Mouse (Mus musculus) midbrain, embryonic 15.5 days (tissue): ENCODE data around the gene Yif1a. TPM values are rescaled to one million over a fixed set of nuclear protein-coding genes. Genes with fewer than 3 reads are reported as not detected.

Experiments used
- ATAC-seq: fragments of 200-750 bp; cut with Nextera tagmentation; replicated peaks from 2 replicates; pipeline ENCODE4 v1.8.0; 2017; ENCODE audit warnings: moderate TSS enrichment
- H3K27ac ChIP-seq: fragments of 300-500 bp; sonication (generic); 2 replicates; pipeline ENCODE4 v1.5.1; 2015; ENCODE audit warnings: mild to moderate bottlenecking, inconsistent platforms
- H3K27me3 ChIP-seq: fragments of 300-500 bp; sonication (generic); replicated peaks from 2 replicates; pipeline ENCODE4 v1.6.1; 2015; ENCODE audit warnings: inconsistent platforms
- H3K36me3 ChIP-seq: fragments of 300-500 bp; sonication (generic); replicated peaks from 2 replicates; pipeline ENCODE4 v1.6.1; 2015; ENCODE audit warnings: inconsistent platforms
- H3K4me1 ChIP-seq: fragments of 300-500 bp; sonication (generic); 2 replicates; pipeline ENCODE4 v1.6.1; 2015; ENCODE audit warnings: inconsistent platforms
- H3K4me2 ChIP-seq: fragments of 300-500 bp; sonication (generic); 2 replicates; pipeline ENCODE4 v1.6.1; 2015; ENCODE audit warnings: inconsistent platforms, mild to moderate bottlenecking, moderate library complexity
- H3K4me3 ChIP-seq: fragments of 300-500 bp; sonication (generic); 2 replicates; pipeline ENCODE4 v1.5.1; 2015; ENCODE audit warnings: mild to moderate bottlenecking, inconsistent platforms
- H3K9ac ChIP-seq: fragments of 300-500 bp; sonication (generic); 2 replicates; pipeline ENCODE4 v1.6.1; 2015; ENCODE audit warnings: mild to moderate bottlenecking, inconsistent platforms
- H3K9me3 ChIP-seq: fragments of 300-500 bp; sonication (generic); 2 replicates; pipeline ENCODE4 v1.6.1; 2016; ENCODE audit warnings: inconsistent platforms
- WGBS: fragments of 180-500 bp; shearing (Covaris S2); methylation state at CpG from one replicate; pipeline ENCODE4 v1.1.7; 2015; ENCODE audit warnings: mixed read lengths; 5-methylcytosine and 5-hydroxymethylcytosine counted together
- polyA plus RNA-seq: library from polyadenylated mRNA; unstranded; fragments of >200 nt; fragmentation: Nextera tagmentation; extraction: Ambion mirVana; gene quantifications from 2 replicates; pipeline ENCODE4 v1.2.1, GENCODE M21; 2015

Yif1a gene
- polyA plus RNA-seq, 1 experiment from 2014 or later, result 43.4 TPM

DNA sequence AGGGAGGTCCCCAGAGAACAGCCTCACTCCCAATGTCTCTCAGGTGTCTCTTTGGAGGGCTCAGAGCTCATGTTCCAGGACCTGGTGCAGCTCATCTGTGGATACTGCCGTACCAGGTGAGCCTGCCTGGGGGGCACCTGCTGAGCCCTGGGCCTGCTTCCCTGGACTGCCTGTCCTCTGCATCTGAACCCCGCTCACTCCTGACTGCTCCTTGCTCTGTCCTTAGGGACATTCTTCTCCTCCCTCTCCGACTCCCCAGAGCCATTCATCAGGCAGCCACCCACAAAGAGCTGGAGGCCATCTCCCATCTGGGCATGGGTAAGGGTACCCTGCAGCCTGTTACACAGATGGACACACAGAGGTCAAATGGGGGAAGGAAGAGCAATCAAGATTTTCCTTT lies 36.8 kb upstream of the Yif1a start:
- H3K36me3 ChIP-seq, result 0 out of 2 replicates have a peak, but pooled peaks cover 10% of the 10 kb centered on the region
- ATAC-seq, result no peak
- no peak overlapping the region for H3K9ac ChIP-seq
- peaks cover 41% of the 10 kb centered on the region for H3K27me3 ChIP-seq
- no peaks in the 10 kb centered on the region for H3K9me3 ChIP-seq
- H3K4me1 ChIP-seq, result peaks cover 15% of the 10 kb centered on the region
- H3K4me2 ChIP-seq, result no peak overlapping the region
- no peak overlapping the region for H3K27ac ChIP-seq
- WGBS, result 48% methylated on average over 3 of the region's 3 CpGs
- no peak overlapping the region for H3K4me3 ChIP-seq

DNA sequence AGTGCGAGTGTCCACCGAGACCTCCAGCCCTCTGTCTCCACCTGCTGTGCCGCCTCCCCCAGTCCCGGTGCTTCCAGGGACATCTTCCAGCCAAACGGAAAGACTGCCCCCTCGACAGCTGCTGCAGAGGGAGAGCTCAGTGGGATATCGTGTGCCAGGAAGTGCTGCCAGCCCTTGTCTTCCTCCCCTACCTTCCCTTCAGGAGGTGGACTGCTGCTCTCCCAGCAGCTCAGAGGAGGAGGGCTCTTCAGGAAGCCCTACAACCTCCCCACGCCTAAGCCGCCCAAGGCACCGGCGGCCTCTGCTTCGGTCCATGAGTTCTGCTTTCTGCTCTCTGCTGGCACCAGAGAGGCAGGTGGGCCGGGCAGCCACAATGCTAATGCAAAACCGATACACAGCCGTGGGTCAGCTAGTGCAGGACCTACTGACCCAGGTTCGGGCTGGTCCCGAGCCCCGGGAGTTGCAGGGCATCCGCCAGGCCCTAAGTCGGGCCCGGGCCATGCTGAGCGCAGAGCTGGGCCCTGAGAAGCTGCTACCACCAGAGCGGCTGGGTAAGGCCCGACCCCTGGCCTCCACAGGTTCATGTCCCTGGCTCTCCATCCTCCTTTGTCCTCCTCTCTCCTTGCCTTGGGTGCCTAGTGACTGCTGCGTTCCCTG lies 36.0 kb upstream of the Yif1a start:
- Histone ChIP-seq H3K4me1 (peaks cover 15% of the 10 kb centered on the region), H3K36me3 (0 out of 2 replicates have a peak, but pooled peaks cover 4% of the 10 kb centered on the region)

DNA sequence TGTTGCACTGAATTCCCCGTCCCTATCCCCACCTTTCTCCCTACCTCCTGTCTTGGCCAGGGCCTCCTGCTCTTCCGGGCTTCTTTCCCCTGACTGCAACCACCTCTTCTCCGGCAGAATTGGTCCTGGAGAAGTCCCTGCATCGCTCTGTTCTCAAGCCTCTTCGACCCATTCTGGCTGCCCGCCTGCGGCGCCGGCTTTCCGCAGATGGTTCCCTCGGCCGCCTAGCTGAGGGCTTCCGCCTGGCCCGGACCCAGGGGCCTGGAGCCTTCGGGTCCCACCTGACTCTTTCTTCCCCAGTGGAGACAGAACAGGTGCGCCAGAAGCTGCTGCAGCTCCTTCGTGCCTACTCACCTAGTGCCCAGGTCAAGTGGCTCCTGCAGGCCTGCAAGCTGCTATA lies 35.5 kb upstream of the Yif1a start:
- WGBS, result 66% methylated on average over 17 of the region's 17 CpGs

More for the DNA sequence above, 36.0 kb upstream of the Yif1a start:
- no peak overlapping the region for H3K9ac ChIP-seq
- peaks cover 41% of the 10 kb centered on the region for H3K27me3 ChIP-seq
- no peak for ATAC-seq
- no peaks in the 10 kb centered on the region for H3K9me3 ChIP-seq
- WGBS, result 28% methylated on average over 25 of the region's 25 CpGs
- no peak overlapping the region for H3K27ac ChIP-seq
- H3K4me3 ChIP-seq, result no peak overlapping the region
- H3K4me2 ChIP-seq, result no peak overlapping the region

DNA sequence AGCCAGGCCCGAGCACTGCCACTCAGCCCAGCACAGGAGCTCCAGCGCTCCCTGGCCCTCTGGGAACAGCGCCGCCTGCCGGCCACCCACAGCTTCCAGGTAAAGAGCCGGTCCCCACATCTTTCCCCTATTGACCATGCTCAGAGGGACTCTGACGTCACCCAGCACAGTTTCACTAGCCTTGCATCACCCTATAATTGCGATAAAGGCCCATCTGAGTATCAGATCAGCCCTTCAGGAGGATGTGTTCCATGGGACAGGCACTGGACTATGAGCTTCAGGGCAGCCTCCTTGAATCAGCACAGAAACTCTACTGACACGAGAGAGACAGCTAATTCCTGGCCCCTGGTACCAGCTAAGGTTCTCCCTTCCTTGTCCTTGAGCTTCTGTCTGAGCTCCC lies 34.4 kb upstream of the Yif1a start:
- Histone ChIP-seq H3K4me2 (no peak overlapping the region), H3K27ac (no peak overlapping the region), H3K4me3 (no peak overlapping the region), H3K9ac (no peak overlapping the region), H3K4me1 (peaks cover 20% of the 10 kb centered on the region), H3K36me3 (no peaks in the 10 kb centered on the region), H3K27me3 (peaks cover 45% of the 10 kb centered on the region), H3K9me3 (no peaks in the 10 kb centered on the region)
- WGBS, result 16% methylated on average over 9 of the region's 9 CpGs
- no peak for ATAC-seq

More for the DNA sequence above, 35.5 kb upstream of the Yif1a start:
- Histone ChIP-seq H3K27me3 (peaks cover 45% of the 10 kb centered on the region), H3K27ac (no peak overlapping the region), H3K4me3 (no peak overlapping the region), H3K4me1 (peaks cover 15% of the 10 kb centered on the region), H3K4me2 (no peak overlapping the region), H3K9me3 (no peaks in the 10 kb centered on the region), H3K36me3 (0 out of 2 replicates have a peak, but pooled peaks cover 3% of the 10 kb centered on the region), H3K9ac (no peak overlapping the region)
- no peak for ATAC-seq

DNA sequence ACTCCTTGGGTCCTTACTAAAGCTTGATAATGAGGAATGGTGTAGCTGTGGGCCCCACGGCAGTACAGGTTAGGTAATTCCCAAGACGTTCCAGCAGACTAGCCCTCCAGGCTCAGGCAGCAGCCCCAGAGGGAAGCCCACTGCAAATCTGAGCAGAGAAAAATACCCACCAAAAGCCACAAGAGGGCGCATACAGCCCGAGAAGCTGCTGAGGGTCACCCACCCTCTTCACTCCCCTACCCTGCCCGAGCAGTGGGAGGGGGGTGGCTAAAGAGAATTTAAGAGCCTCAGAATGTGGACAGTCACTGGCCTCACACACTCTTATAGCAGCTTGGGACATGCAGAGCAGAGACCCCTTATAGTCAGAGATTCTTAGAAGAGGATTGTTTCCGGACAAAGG lies 32.1 kb upstream of the Yif1a start:
- Histone ChIP-seq H3K27me3 (peaks cover 31% of the 10 kb centered on the region), H3K4me3 (no peak overlapping the region), H3K9me3 (no peaks in the 10 kb centered on the region), H3K36me3 (no peaks in the 10 kb centered on the region), H3K4me1 (peaks cover 11% of the 10 kb centered on the region; the same call in 1 of the 2 replicates), H3K4me2 (no peak overlapping the region), H3K9ac (no peak overlapping the region), H3K27ac (no peak overlapping the region)
- WGBS, result 14% methylated on average over 6 of the region's 6 CpGs
- ATAC-seq, result peak; percentile 16; the same call in 1 of the 2 replicates

DNA sequence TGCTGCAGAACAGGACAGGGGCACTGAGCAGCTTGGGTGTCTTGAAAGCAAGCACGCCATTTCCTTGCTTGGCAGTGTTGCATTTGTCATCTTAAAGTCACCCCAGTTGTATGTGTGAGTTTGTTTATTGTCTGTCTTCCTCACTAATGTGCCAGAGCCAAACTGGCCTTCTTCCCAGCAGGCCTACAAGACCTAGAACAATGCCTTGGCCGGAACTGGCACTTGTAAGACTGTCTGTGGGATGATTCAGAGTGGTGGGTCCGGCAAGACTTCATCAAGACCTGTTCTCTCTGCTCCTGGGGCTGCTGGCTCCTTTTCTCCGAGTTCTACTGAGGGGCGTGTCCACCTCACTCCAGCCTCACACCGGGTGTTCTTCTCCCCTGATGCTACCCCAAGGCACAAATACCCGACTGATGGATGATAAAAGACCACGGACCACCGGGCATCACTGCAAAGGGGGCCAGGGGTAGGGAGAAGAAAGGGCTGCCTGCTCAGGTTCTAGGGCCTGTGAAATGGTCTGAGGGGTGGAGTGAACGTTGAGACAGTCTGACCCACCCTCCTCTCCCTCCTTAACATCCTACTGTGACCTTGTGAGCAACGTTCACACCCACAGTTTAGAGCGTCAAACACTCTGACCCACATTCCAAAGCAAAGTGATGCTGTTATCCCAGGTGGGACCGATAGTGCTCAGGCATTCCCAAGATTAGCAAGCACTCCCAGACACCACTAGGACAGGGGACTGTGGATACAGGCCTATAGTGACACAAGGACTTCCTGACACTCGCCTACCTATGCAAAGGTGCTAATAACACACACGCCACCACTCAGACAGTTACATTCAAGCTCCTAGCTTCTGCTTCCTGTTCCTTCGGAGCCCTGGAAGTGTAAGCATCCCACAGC lies 30.2 kb upstream of the Yif1a start:
- Histone ChIP-seq H3K27ac (no peak overlapping the region), H3K27me3 (peaks cover 12% of the 10 kb centered on the region), H3K4me2 (no peak overlapping the region), H3K4me3 (no peak overlapping the region), H3K9me3 (no peaks in the 10 kb centered on the region), H3K36me3 (no peaks in the 10 kb centered on the region), H3K4me1 (peaks cover 11% of the 10 kb centered on the region; the same call in 1 of the 2 replicates), H3K9ac (no peak overlapping the region)
- ATAC-seq, result no peak
- 25% methylated on average over 16 of the region's 16 CpGs for WGBS

DNA sequence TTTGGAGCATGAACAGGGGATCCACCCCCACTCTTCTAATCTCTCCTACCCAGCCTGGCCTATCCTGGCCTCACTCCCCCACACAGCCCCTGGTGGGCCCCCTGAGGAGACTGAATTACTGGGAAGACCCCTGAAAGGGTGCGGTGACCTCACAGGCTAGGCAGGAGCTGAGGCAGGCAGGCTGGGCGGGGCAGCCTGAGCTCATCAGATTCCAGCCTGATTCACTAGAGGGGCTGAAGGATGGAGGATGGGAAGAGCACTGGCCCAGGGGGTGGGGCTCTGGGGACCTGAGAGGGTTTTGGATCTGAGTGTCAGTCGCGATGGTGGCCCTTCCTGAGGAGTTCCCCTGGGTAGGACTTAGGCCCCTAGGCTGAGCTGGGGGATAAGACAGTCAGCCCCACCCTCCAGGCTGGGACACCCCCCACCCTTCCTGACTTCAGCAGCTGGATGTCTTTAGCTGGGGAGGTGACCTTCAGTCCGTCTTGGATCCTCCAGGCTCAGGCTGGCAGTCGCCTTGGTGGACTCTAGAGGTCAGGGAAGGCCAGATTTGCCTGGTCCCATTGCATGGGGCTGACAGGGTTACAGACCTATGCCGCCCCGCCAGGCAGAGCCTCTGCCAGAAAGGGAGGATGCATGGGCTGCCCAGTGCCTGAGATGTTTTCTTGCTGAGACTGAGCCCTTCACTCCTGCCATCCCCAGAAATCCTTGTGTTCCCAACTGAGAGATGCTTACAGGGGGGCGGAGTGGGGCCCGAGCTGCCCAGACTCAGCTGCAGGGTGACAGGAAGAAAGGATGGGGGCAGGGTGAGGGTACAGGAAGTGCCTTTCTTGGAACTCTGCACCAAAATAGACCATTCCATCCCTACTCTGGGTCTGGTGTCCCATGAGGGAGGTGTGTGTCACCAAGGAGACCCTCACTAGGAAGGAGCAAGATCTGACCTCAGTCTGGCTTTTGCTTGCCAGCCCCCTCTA lies 29.3 kb upstream of the Yif1a start:
- Histone ChIP-seq H3K4me1 (peaks cover 11% of the 10 kb centered on the region; the same call in 1 of the 2 replicates), H3K36me3 (no peaks in the 10 kb centered on the region), H3K4me2 (no peak overlapping the region), H3K9me3 (no peaks in the 10 kb centered on the region), H3K27me3 (0 out of 2 replicates have a peak, but pooled peaks cover 5% of the 10 kb centered on the region), H3K4me3 (no peak overlapping the region), H3K27ac (no peak overlapping the region), H3K9ac (no peak overlapping the region)
- 0 out of 2 replicates have a peak, but pooled peaks have one; percentile 18 for ATAC-seq
- 16% methylated on average over 10 of the region's 10 CpGs for WGBS

DNA sequence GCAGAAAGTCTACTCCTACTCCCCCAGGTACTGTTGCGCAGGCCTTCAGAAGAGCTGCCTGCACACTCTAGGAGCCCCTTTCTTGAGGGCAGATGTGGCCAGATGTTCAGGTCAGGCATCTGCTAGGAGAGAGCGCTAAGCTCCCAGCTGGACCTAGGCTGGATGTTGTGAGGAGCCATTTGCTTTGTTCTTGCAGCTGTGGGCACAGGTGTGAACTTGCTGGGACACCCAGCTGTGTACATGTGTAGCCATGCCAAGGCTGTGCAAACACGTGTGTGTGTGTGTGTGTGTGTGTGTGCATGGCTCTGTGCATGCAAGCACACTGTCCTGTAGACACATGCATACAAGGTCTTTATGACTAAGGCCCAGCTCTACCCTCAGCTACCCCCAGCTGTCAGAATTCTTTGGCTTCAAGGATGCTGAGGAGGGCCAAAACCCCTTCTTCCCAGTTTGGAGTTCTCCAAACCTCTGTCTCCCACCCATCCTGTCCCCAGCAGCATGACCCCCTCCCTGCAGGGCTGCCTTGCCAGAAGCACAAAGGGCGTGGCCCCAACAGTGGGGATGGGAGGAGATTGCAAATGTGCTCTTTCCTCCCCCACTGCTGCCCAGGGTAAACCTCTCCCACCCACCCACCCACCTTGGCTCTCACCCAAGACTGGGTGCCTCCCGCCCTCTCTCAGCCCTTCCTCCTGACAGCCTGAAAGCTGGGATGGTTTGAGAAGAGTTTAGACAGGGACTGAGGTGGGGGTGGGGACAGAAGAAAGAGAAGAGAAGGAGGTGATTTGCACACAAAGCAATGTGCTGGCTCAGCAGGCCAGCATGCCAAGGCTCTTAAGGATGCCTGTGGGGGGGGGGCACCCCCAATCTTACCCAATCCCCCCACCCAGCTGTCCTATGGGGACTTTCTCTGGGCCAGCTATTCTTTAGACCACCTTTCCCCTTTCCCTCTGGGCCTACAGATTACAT lies 27.7 kb upstream of the Yif1a start:
- Histone ChIP-seq H3K9ac (no peak overlapping the region), H3K27me3 (0 out of 2 replicates have a peak, but pooled peaks cover 5% of the 10 kb centered on the region), H3K36me3 (no peaks in the 10 kb centered on the region), H3K4me1 (peaks cover 11% of the 10 kb centered on the region; the same call in 1 of the 2 replicates), H3K9me3 (no peaks in the 10 kb centered on the region), H3K27ac (no peak overlapping the region), H3K4me2 (no peak overlapping the region), H3K4me3 (no peak overlapping the region)
- no peak for ATAC-seq
- WGBS, result 42% methylated on average over 5 of the region's 5 CpGs

DNA sequence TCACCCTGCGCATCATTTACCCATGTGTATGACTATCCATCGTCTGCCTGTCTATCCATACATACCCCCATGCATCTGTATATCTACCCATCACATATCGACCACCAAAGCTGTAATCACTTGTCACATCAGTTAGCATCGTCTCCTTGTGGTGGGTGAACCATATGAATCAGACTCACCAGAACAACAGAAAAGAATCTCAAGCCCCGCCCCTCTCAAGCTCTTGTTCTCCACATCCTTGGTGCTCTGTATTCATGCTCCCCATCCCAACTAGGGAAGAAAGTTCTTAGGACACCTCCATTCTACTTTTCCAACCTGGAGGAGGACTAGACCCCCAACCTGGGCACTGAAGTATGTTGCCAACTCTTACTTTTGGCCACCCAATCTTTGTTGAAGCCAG lies 26.3 kb upstream of the Yif1a start:
- Histone ChIP-seq H3K36me3 (no peaks in the 10 kb centered on the region), H3K4me1 (peaks cover 11% of the 10 kb centered on the region; the same call in 1 of the 2 replicates), H3K9me3 (no peaks in the 10 kb centered on the region), H3K27ac (no peak overlapping the region), H3K4me2 (no peak overlapping the region), H3K27me3 (peaks cover 8% of the 10 kb centered on the region), H3K9ac (no peak overlapping the region), H3K4me3 (no peak overlapping the region)
- ATAC-seq, result no peak
- 88% methylated on average over 5 of the region's 5 CpGs for WGBS

DNA sequence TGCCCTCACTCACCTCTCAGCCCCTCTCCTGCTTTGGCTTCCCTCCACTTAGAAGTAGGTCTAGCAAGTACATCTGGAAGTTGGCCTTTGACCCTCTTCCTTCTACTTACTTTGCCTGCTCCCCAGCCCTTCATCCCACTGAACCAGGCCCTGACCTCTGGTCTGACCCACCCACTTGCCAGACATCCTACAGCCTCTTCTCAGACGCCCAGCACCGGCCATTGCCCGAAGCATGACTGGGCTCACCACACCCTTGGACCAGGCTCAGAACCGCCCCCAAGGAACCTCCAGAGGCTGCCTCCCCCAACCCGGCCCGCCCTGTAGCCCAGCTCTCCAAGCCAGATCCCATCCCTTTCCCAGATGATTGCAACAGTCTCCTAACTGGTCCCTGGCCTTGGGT lies 25.9 kb upstream of the Yif1a start:
- no peak overlapping the region for H3K9ac ChIP-seq
- peaks cover 11% of the 10 kb centered on the region for H3K27me3 ChIP-seq
- H3K9me3 ChIP-seq, result no peaks in the 10 kb centered on the region
- no peak overlapping the region for H3K4me3 ChIP-seq
- no peak overlapping the region for H3K27ac ChIP-seq
- no peaks in the 10 kb centered on the region for H3K36me3 ChIP-seq
- H3K4me1 ChIP-seq, result peaks cover 15% of the 10 kb centered on the region; the same call in 1 of the 2 replicates
- 81% methylated on average over 6 of the region's 6 CpGs for WGBS
- no peak overlapping the region for H3K4me2 ChIP-seq
- no peak for ATAC-seq

DNA sequence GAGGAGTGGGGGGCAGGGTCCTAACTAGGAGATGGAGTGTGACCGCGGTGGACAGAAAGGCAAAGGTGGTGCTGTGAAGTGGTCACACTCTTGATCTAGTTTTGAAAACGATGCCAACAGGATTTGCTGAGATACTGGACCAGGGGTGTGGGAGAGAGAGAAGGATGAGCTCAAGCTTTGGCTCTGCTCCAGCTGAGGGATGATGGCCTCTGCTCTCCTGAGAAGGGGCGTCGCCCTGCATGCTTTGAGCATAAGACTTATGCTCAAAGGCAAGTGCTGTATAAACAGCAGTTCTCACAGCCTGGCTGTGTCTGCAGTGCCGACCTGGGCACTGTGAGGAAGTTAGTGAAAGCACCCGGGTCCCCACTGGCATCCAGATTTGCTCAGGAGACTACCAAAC lies 23.2 kb upstream of the Yif1a start:
- ATAC-seq, result no peak
- Histone ChIP-seq H3K4me3 (no peak overlapping the region), H3K36me3 (no peaks in the 10 kb centered on the region), H3K9ac (no peak overlapping the region), H3K9me3 (no peaks in the 10 kb centered on the region), H3K27ac (no peak overlapping the region), H3K27me3 (peaks cover 26% of the 10 kb centered on the region), H3K4me2 (no peak overlapping the region), H3K4me1 (peaks cover 24% of the 10 kb centered on the region)
- 66% methylated on average over 7 of the region's 7 CpGs for WGBS
